Mouse (Mus musculus): Measurements from ENCODE around the gene Ap1g2.

DNA sequence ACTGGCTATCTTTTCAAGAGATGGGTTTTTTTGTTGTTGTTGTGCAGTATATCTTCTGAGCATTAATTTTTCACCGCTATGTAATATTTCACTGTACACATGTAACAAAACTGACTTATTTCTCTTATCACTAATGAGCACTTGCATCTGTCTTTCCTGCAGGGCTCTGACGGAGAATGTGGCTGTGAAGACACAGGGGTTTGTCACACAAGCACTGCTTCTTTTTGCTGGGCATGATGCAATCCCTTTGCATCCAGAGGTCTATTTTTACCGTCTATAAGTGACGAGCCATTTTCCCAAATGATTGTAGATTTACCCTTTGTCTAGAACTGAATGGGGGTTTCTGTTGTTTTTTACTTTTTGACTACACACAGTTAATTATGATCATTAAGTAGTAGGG, 45.8 kb upstream of the Ap1g2 start:
- TF ChIP-seq CTCF (IDR thresholded peaks at IDR 0.05; ENCODE audit: low read depth) (no peak), EP300 (IDR thresholded peaks at IDR 0.05; ENCODE audit: low read depth) (no peak)
